Mouse (Mus musculus): ENCODE measurements at regions not wholly inside any gene's neighbourhood (a gene's known extent, or its start where the extent isn't known, plus 50 kb on each side); places are given as distances from the start of the nearest gene placed in this dataset.

DNA sequence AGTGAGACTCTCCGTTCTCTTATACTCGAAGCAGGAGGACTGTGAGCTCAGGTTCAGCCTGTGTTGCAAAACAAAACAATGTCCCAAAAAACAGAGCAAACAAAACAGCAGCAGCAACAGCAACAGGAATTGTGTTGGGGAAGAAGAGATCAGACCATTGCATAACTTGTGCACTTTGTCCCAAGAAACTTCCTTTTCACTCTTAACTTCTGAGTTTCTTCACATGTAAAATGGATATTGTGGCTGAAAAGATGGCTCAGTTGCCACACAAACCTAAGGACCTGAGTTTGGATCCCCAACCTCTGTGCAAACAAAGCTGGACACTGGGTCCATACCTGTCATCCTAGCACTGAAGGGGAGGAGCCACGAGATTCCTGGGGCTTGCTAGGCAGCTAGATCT, 146.1 kb upstream of the Lyplal1 start:
- no peaks in the 10 kb centered on the region for H3K4me1 ChIP-seq (replicated peaks; ENCODE audit: insufficient read depth, low read length)
- no peak overlapping the region for H3K9ac ChIP-seq (ENCODE audit: low read depth, low read length)
- H3K9me3 ChIP-seq (replicated peaks; ENCODE audit: low read length), result no peaks in the 10 kb centered on the region
- no peak overlapping the region for H3K27ac ChIP-seq
- ATAC-seq (replicated peaks; ENCODE audit: low FRiP score, low read depth), result no peak
- TF ChIP-seq CTCF (IDR thresholded peaks at IDR 0.05; ENCODE audit: low read depth), result no peak
- H3K4me2 ChIP-seq (ENCODE audit: low read length), result no peak overlapping the region
- WGBS, result 65% methylated on average over 3 of the region's 3 CpGs
- no peak for DNase-seq (ENCODE audit: low spot score)
- H3K4me3 ChIP-seq (replicated peaks; ENCODE audit: low read depth, low read length), result no peak overlapping the region
- H3K36me3 ChIP-seq (ENCODE audit: insufficient read depth, low read length), result no peaks in the 10 kb centered on the region
- no peaks in the 10 kb centered on the region for H3K27me3 ChIP-seq (ENCODE audit: insufficient read depth, low read length)

DNA sequence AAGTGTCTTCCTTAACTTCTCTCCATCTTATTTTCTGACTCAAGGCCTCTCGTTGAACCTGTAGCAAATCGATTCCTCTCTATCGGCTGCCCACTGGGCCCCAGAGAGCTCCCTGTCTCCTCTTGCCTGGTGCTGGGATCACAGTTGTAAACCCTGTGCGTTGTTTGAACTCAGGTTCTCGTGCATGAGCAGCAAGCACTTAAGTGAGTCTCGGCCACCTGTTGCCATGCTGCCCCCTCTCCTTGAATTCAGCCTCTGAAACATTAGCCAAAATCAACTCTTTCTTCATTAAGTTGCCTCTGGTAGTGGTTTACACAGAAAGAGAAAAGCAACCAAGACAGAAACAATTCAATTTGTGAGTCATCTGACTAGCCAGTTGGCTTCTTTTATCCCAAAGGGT, 144.9 kb upstream of the Lyplal1 start:
- H3K9ac ChIP-seq (ENCODE audit: low read depth, low read length), result no peak overlapping the region
- no peak overlapping the region for H3K4me3 ChIP-seq (replicated peaks; ENCODE audit: low read depth, low read length)
- TF ChIP-seq CTCF (IDR thresholded peaks at IDR 0.05; ENCODE audit: low read depth), result no peak
- no peak overlapping the region for H3K27ac ChIP-seq
- no peak overlapping the region for H3K4me2 ChIP-seq (ENCODE audit: low read length)
- 47% methylated on average over 6 of the region's 6 CpGs for WGBS
- no peak for DNase-seq (ENCODE audit: low spot score)
- H3K4me1 ChIP-seq (replicated peaks; ENCODE audit: insufficient read depth, low read length), result no peaks in the 10 kb centered on the region
- no peaks in the 10 kb centered on the region for H3K36me3 ChIP-seq (ENCODE audit: insufficient read depth, low read length)
- no peak for ATAC-seq (replicated peaks; ENCODE audit: low FRiP score, low read depth)
- H3K27me3 ChIP-seq (ENCODE audit: insufficient read depth, low read length), result no peaks in the 10 kb centered on the region
- no peaks in the 10 kb centered on the region for H3K9me3 ChIP-seq (replicated peaks; ENCODE audit: low read length)

DNA sequence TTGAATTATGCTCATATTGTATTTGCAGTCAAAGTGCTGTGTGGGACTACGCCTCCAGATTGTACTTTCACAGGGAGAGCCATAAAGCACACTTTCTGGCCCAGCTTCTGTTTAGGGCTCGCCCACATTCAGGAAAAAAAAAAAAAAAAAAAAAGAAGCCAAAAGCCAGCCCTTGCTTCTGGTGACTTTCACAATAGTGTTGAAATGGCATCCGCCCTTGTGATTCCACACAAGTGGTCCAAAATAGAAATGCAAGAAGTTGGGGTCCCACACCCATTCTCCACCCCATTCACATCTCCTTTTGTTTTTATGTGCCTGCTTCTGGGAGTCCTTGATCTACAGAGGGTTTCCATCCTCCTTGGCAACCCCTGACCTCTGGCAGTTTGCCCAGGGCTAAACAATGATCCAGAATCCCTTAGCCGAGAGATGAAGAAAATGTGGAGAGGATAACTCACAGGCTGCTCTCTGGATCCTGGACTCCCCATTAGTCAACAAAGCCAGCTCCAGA, 144.3 kb upstream of the Lyplal1 start:
- Histone ChIP-seq H3K4me2 (ENCODE audit: low read length) (no peak overlapping the region), H3K4me3 (replicated peaks; ENCODE audit: low read depth, low read length) (no peak overlapping the region), H3K9ac (ENCODE audit: low read depth, low read length) (no peak overlapping the region), H3K36me3 (ENCODE audit: insufficient read depth, low read length) (no peaks in the 10 kb centered on the region), H3K4me1 (replicated peaks; ENCODE audit: insufficient read depth, low read length) (no peaks in the 10 kb centered on the region), H3K27me3 (ENCODE audit: insufficient read depth, low read length) (no peaks in the 10 kb centered on the region), H3K9me3 (replicated peaks; ENCODE audit: low read length) (no peaks in the 10 kb centered on the region), H3K27ac (0 out of 2 replicates have a peak overlapping the region, but pooled peaks have one; percentile 25)
- TF ChIP-seq CTCF (IDR thresholded peaks at IDR 0.05; ENCODE audit: low read depth), result no peak
- ATAC-seq (replicated peaks; ENCODE audit: low FRiP score, low read depth) (peak; percentile 52; the same call in 1 of the 2 replicates), DNase-seq (ENCODE audit: low spot score) (peak; percentile 93)
- WGBS, result 23% methylated on average over 4 of the region's 4 CpGs

DNA sequence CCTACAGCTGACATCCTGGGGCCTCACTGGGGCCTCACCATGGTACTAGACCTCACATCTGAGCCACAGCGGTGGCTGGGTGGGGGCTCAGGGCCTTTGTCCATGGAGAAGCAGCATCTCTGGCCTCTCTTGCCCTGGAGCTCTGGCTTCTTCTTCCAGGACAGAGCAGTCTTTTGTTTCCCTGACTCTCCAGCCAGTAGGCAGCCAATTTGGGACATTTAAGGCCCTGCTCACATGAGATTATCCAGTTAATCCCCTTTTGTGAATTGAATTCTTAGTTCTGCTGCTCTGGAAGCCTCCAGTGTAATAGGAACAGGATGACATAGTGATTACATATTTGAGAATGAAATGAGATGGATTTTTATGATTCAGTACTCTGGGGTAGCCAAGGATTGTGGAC, 140.5 kb upstream of the Lyplal1 start:
- Histone ChIP-seq H3K27me3 (ENCODE audit: insufficient read depth, low read length) (no peaks in the 10 kb centered on the region), H3K4me1 (replicated peaks; ENCODE audit: insufficient read depth, low read length) (no peaks in the 10 kb centered on the region; the same call in 1 of the 2 replicates), H3K9ac (ENCODE audit: low read depth, low read length) (no peak overlapping the region), H3K27ac (no peak overlapping the region), H3K36me3 (ENCODE audit: insufficient read depth, low read length) (no peaks in the 10 kb centered on the region), H3K4me3 (replicated peaks; ENCODE audit: low read depth, low read length) (no peak overlapping the region), H3K4me2 (ENCODE audit: low read length) (no peak overlapping the region), H3K9me3 (replicated peaks; ENCODE audit: low read length) (no peaks in the 10 kb centered on the region)
- no peak for DNase-seq (ENCODE audit: low spot score)
- WGBS, result 88% methylated on average over 1 of the region's 1 CpGs
- no peak for TF ChIP-seq CTCF (IDR thresholded peaks at IDR 0.05; ENCODE audit: low read depth)
- no peak for ATAC-seq (replicated peaks; ENCODE audit: low FRiP score, low read depth)

DNA sequence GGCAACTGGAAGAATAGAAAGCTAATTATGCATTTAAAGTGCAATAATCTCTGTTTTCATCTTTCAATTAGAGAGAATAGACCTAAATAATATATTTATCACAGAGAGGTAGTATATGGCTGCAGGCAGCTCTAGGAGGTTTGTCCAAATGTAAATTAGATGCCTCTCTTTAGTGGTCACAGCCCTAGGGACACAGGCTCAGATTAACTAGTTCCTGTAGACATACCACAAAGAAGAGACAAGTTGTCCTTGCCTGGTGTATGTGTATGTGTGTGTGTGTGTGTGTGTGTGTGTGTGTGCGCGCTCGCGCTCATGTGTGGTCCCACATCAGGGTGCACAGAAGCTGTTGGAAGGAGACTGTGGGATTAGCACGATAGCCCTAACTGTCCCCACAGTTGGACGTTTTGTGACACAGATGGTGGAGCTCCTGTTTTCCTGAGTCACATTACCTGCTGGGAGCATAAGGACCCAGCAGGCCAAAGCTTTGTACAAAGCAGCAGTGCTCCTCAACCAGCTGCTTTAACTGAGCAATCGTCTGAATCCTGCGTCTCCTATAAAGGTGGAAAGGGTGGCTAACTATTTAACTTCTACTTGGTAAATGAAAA, 138.5 kb upstream of the Lyplal1 start:
- Histone ChIP-seq H3K27ac (no peak overlapping the region), H3K9me3 (replicated peaks; ENCODE audit: low read length) (no peaks in the 10 kb centered on the region), H3K4me3 (replicated peaks; ENCODE audit: low read depth, low read length) (no peak overlapping the region), H3K36me3 (ENCODE audit: insufficient read depth, low read length) (no peaks in the 10 kb centered on the region), H3K9ac (ENCODE audit: low read depth, low read length) (no peak overlapping the region), H3K27me3 (ENCODE audit: insufficient read depth, low read length) (no peaks in the 10 kb centered on the region), H3K4me2 (ENCODE audit: low read length) (no peak overlapping the region), H3K4me1 (replicated peaks; ENCODE audit: insufficient read depth, low read length) (no peaks in the 10 kb centered on the region; the same call in 1 of the 2 replicates)
- DNase-seq (ENCODE audit: low spot score) (no peak), ATAC-seq (replicated peaks; ENCODE audit: low FRiP score, low read depth) (no peak)
- no peak for TF ChIP-seq CTCF (IDR thresholded peaks at IDR 0.05; ENCODE audit: low read depth)
- WGBS, result 72% methylated on average over 8 of the region's 8 CpGs

DNA sequence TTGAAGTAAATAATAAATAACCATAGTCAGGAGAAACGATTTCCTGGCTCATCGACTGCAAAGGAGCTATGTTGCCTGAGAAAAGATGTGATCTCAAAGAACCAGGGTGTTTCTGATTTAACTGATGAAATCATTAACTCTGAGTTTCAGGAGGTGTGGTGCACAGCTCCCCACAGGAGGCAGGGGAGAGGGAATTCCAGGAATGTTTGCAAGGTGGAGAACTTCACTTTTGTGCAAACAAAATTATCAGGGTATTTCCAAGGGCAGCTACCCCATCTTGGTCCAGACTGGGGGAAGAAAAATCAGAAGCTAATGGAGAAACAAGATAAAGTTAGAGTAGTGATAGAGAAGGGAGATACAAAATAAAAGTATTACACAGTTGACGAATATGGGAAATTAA, 137.4 kb upstream of the Lyplal1 start:
- no peaks in the 10 kb centered on the region; the same call in 1 of the 2 replicates for H3K4me1 ChIP-seq (replicated peaks; ENCODE audit: insufficient read depth, low read length)
- no peak overlapping the region for H3K4me2 ChIP-seq (ENCODE audit: low read length)
- no peaks in the 10 kb centered on the region for H3K27me3 ChIP-seq (ENCODE audit: insufficient read depth, low read length)
- no peak overlapping the region for H3K27ac ChIP-seq
- no peak overlapping the region for H3K9ac ChIP-seq (ENCODE audit: low read depth, low read length)
- no peak overlapping the region for H3K4me3 ChIP-seq (replicated peaks; ENCODE audit: low read depth, low read length)
- H3K9me3 ChIP-seq (replicated peaks; ENCODE audit: low read length), result no peaks in the 10 kb centered on the region
- TF ChIP-seq CTCF (IDR thresholded peaks at IDR 0.05; ENCODE audit: low read depth), result no peak
- no peak for DNase-seq (ENCODE audit: low spot score)
- 36% methylated on average over 3 of the region's 3 CpGs for WGBS
- no peak for ATAC-seq (replicated peaks; ENCODE audit: low FRiP score, low read depth)
- H3K36me3 ChIP-seq (ENCODE audit: insufficient read depth, low read length), result no peaks in the 10 kb centered on the region

DNA sequence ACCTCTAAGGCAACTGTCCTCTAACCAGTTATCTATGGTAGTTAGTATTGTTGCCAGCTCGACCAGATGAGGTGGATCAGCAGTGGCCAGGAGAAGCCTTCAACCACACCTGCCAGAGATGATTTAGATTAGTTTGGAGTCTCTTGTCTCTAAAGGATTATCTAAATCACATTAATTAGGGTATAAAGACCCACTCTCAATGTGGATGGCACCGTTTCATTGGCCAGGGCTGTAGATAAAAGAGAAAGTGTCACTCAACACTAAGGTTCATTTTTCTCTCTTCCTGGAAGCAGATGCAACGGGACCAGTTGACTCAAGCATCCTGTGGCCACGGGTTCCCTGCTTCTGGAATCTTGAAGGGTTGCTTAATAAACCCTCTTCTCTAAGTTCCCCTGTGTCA, 135.4 kb upstream of the Lyplal1 start:
- no peak for TF ChIP-seq CTCF (IDR thresholded peaks at IDR 0.05; ENCODE audit: low read depth)
- Histone ChIP-seq H3K27ac (no peak overlapping the region), H3K4me3 (replicated peaks; ENCODE audit: low read depth, low read length) (no peak overlapping the region), H3K36me3 (ENCODE audit: insufficient read depth, low read length) (no peaks in the 10 kb centered on the region), H3K9me3 (replicated peaks; ENCODE audit: low read length) (no peaks in the 10 kb centered on the region), H3K9ac (ENCODE audit: low read depth, low read length) (no peak overlapping the region), H3K4me1 (replicated peaks; ENCODE audit: insufficient read depth, low read length) (no peaks in the 10 kb centered on the region; the same call in 1 of the 2 replicates), H3K27me3 (ENCODE audit: insufficient read depth, low read length) (no peaks in the 10 kb centered on the region), H3K4me2 (ENCODE audit: low read length) (no peak overlapping the region)
- ATAC-seq (replicated peaks; ENCODE audit: low FRiP score, low read depth) (no peak), DNase-seq (ENCODE audit: low spot score) (no peak)
- WGBS, result 78% methylated on average over 4 of the region's 4 CpGs

Data from kidney, postnatal 0 days (tissue).